Mouse (Mus musculus) NIH3T3 (cell line): ENCODE results near the gene Kcnk16.
A peak's percentile ranks its signal among the peaks of the same experiment; 100 is the strongest.
"Not testable (repeated sequence)": the region's sequence is repeated elsewhere in the genome, so short reads cannot be mapped to it uniquely, and the experiment has no call there.

ENCODE experiments used
- DNase-seq: peaks from one replicate; pipeline ENCODE4 v3.0.0-alpha.2; 2012; ENCODE audit warnings: low read depth

Gene Kcnk16

DNA sequence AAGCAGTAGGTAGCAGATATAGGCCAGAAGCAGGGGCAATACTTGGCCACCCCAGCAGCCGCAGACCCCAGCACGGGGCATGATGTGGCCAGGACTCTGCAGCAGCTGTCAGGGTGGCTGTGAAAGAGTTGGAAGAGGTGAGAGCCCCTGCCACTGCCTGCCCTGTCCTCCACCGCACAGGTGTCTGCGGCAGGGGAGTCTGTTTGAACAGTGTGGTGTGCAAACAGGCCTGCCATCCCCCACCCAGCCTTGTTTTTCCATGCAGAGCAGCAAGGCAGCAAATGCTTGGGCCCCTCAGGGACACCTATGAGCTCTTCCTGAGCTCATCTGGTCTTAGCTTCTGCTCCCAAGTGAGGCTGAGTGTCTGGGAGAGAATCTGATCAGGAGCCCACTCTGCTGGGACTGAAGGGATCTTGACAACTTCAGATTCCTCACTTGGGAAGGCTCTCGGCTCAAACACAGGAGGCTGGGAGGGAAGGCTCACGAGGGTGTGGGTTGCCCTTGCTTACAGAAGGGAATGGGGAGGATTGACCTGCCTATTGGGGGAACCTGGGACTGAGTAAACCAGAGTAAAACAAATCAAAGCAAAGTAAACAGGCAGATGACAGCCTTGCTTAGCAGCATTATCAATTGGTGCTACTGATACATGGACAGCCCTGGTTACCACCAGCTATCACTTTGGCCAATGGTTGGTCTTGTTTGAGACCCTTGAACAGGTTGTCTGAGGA, at the start of gene Kcnk16:
Kcnk16 (minus strand) TSS at position 118 of the 728 bp plus-strand sequence.
- no peak for DNase-seq

DNA sequence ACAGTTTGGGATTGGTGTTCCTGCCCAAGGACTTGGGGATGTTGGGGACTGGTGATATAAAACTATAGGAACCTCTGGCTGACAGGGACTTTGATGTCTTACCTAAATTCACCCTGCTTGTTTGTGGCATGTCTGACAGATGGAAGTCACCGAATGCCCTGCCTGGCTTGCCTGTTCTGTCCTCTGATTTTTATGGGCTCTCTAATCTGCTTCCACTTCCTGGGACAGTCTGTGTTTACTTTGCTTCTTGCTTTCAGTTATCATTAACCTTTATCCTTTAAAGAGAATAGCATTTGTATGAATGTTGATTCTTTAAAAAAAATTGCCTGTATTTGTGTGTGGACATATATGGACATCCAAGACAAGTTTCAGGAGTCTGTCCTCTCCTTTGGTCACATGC, 46.1 kb upstream of the Kcnk16 start:
- DNase-seq = no peak

DNA sequence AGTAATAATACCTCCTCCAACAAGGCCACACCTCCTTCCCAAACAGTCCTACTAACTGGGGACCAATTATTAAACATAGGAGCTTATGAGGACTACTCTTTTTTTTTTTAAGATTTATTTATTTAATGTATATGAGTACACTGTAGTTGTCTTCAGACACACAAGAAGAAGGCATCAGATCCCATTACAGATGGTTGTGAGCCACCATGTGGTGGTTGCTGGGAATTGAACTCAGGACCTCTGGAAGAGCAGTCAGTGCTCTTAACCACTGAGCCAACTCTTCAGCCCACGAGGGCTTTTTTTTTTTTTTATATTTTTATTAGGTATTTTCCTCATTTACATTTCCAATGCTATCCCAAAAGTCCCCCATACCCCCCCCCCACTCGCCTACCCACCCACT, 36.1 kb upstream of the Kcnk16 start:
- DNase-seq = not testable (repeated sequence)

DNA sequence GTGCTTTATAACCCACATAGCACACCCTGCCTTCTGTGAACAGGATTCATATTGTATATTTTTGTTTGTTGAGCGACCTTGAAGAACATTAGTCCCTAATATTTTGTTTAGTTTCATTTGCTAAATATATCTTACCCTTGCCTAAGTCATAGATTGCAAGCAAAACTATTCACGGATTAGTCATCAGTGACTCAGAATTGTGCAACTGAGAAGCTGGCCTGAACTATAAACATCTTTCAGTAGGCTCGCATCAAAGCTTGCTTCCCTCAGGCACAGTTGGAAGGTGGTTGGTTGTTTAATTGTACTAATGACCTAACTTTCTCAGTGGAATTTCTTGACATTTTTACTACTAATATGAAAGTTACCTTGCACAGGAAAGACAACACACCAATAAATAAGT, 29.1 kb upstream of the Kcnk16 start:
- peak; percentile 90 for DNase-seq

DNA sequence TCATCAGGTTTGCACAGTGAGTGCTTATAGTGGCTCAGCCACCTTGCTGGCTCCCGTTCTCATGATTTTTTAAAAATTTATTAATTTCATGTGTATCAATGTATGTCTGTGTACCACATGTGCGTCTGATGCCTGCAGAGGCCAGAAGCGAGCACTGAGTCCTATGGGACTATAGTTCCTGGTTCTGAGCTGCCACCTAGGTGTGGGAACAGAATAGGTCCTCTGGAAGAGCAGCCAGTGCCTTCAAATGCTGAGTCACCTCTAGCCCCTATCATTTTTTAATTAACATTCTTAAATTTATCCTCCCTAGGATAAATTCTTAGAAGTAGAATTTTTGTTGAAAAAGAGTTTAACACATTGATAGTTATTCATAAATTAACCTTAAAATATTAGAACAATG, 28.6 kb upstream of the Kcnk16 start:
- peak; percentile 30 for DNase-seq

DNA sequence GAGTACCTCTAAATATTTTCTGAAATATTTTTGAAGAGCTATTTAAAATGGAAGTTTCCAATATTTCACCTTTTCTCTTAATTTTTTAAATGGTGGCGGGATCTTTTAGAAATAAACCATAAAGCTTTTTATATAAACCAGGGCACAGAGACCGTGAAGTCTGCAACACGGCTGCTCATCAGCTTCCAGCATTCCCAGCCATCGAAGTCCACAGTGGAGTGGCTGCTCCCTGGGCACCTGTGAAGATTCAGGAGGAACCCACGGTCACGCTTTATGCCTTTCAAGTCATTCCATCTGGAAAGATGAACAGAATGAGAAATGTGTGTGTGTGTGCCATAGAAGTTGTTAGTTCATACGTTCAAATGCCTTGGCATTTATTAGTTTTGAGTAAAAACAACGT, 25.9 kb upstream of the Kcnk16 start:
- DNase-seq = no peak

DNA sequence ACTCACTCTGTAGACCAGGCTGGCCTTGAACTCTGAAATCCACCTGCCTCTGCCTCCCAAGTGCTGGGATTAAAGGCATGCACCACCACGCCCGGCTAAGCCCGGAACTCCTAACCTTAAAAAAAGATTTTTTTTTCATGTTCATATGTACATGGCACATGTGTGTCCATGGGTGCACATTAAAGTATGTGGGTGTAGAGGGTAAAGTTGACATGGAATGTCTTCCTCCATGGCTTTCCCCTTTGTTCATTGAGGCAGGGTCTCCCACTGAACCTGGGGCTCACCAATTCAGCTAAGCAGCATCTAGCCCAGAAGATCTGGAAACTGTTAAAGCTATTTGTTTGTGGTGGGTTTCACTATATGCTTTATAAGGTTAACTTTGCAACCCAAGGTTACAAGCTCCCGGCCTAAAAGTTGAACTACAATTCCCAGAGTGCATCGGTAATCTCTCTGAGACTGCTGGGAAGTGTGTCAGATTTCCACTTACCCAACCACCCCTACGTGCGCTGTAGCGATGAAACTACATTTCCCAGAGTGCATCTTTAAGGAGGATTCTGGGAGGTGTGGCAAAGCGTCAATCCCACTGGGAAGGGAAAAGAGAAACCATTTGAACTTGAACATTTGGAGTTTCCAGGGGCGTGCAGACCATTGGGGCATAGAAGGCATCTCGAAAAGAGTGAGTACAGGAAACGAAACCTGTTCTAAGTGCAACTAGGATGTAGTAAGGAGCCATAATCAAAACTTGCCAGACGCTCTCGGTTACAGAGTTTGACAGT, 25.3 kb upstream of the Kcnk16 start, which contains the start of gene Nudt13:
Nudt13 (plus strand) TSS at position 581 of the 776 bp plus-strand sequence.
- peak; percentile 92 for DNase-seq

DNA sequence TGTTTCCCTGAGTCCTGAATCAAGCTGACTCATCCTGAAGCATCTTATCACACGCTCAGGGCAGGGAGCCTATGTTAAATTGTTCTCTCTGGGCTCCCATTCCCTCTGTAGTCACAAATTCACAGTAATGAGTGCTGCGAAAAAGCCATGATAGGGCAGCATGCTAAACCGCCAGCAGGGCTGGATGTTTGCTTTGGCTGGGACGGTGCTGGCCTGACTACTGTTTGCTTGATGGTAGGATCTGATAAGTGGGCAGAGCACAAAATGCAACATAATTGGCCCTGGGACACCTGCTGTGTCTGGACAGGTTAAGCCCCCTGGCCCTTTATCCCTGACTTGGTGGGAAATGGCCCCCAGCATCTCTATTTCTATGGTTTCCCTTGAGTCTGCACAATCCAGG, 22.4 kb upstream of the Kcnk16 start:
- DNase-seq = no peak

DNA sequence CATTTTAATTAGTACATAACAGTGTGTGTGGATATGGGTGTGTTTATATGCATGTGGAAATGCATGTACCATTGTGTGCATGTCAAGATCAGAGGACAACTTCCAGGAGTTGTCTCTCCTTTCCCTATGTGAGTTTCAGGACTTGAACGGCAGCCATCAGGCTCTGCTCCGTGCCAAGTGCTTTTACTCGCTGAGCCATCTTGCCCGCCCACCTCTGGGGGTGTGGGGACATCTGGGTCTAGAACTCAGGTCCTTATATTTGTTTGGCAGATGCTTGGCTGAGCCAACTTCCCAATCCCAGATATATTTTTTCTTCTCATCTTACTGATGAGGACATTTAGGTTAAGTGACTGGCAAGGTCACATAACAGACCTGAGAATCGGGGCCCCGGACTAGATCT, 578 bp downstream of the Kcnk16 start:
- DNase-seq = no peak

DNA sequence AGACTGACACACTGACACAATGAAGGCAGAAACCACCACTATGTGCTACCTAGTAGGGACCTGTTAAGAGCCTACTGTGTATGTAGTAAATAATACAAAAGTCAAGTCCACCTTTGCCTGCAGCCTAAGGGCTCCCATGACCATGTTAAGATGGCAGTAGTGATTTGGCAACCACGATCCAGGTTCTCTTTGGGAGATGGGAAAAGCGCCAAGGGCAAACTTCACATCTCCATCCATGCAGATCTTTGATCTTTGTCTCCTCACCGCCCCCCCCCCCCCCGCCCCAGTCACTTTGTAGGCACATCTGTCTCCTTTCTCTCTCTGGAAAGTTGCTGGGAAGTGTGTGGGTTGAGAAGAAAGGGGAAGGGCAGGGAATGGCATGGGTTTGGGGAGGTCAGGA, 6.7 kb downstream of the Kcnk16 start:
- DNase-seq = no peak

DNA sequence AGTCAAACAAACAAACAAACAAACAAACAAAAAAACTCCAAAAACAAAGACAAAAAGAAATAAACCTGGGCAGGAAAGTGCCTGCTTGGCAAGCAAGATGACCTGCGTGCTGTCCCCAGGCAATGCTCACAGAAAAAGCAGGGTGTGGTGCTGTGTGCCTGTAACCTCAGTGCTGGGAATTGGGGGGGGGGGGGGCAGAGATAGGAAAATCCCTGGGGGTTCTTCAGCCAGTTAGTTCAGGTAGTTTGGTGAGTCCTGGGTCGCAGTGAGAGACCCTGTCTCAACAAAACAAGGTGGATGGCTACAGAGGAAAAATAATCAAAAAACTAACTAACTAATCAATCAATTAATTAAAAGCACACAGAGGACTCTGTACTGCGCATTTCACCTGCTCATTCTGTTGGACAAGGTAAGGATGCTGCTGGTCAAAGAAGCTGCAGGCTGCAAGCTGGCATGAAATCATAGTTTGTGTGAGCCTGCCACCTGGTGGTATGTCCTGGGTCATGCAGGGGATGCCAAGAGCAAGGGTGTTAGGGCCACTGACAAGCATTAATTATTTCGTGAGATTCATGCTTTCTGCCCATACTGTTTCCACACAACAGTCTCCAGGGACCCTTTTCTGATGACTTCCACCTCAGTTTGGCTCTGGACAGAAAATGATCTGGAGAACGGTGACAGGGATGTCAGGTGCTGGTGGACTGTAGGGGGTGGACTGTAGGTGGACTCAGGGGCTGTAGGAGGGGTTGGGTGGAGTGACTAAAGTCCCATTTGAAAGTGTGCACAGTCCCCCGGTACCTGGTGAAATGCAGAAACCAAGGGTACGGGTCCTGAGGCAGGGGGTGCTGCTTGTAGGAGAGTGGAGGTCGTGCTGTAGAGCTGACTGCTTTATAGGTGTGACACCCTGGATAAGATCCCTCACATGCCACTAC, 10.6 kb downstream of the Kcnk16 start:
- peak; percentile 83 for DNase-seq

DNA sequence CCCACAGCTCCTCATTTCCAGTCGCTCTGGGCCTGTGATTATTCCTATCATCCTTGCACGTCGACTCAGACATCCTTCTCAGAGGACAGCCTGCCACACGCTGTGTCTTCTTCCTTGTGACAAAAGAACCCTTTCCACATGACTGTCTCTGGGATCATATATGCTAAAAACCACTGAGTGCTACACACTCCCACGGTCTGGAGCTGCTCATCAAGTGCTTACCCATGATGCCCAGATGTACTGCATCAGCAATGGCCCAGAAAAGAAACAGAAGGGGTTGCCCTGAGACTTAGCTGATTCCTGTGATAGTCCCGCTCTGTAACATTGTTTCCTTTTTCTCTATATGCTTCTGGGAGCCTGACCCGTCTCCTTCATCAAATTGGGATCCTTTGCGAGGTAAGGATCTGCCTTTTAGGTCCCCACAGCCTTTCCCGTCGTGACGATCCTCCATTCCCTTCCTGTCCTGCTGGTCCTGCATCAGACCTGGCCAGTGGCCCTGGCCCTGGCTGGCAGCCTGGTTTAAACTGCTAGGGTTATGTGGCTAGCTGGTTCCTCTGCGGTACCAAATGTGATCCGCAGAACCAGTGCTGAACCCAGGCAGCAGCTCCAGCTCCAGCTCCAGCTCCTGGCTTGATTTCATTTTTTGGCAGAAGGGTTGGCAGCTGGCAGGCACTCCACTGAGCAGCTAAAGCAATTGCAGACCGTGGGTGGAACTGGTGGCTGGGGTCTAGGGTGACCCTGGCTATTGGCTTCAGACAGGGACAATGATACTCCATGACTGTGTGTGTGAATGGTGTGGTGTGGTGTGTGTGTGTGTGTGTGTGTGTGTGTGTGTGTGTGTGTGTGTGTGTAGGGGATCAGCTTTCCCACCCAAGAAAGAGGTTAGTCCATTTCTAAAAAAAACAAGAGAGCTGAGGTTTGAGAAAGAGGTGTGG, 18.5 kb downstream of the Kcnk16 start:
- peak; percentile 62 for DNase-seq

DNA sequence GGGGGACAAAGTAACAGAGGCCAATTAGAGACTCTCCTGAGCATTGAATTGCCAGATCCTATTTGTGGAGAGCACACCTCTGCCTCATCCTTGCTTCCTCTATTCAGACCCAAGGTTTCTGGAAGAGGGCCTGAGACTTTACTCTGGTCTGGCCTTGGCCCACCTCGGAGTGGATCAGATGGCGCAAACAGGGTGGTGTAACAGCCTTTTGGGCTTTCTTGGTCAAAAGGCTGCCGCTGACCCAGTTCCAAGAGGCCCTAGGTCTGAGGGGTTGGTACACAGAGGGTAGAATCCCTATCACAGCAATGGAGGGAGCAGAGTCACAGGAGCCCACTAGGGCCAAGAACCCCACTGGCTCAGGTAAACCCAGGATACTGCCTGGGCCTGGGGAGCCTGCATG, 21.0 kb downstream of the Kcnk16 start:
- DNase-seq = no peak

DNA sequence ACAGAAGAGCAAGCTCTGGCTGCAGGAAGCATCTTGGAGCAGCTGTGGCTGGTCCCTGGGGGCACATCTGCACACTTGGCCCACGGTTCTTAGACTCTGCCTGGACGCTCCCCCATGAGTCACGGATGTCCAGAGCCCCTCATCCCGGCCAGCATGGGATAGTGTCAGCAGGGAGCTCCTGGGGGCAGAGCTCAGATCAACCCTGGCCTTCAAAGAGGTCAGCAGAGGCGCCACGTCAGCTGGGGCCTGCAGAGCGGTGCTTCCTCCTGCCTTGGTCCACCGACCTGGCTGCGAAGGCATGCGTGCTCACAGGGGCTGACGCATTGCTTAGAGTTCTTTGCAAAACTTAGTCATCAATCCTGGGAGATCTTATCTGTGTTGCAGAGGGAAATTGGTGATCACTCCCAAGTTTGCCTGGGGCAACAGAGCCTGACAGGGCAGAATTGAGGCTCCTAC, 22.2 kb downstream of the Kcnk16 start:
- peak; percentile 89 for DNase-seq

DNA sequence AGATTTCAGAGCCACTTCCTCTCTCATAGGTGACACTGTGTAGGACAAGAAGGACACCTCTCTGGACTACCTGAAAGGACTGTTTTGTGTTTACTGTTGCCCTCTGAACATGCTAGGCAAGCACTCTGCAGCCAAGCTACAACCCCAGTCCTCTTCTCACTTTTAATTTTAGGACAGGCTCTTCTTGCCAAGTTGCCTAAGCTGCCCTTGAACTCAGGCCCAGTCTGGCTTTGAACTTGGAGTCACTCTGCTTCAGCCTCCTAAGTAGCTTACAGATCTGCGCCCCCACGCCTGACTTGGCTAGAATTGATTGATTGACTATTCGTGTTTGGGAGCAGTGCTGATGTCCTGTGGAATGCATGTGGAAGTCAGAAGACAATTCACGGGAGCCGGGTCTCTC, 23.1 kb downstream of the Kcnk16 start:
- DNase-seq = no peak

DNA sequence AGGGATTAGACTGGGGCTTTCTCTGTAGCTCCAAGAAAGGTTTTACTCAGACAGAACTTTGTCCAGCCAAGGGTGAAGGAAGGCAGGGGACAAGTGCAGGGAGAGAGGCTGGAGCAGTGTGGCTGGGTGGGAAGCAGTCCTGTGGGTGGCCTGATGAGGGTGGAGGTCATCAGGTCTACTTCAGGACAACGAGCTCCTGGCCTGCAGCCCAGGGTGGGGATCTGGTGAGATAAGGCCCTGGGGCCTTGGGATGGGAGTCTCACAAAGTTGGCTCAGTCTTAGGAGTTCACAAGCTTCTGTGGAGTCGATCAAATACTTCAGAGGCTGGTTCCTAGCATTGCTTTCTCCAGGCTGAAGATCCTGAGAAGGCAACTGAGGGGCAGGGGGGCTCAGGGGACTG, 23.7 kb downstream of the Kcnk16 start:
- DNase-seq = no peak

DNA sequence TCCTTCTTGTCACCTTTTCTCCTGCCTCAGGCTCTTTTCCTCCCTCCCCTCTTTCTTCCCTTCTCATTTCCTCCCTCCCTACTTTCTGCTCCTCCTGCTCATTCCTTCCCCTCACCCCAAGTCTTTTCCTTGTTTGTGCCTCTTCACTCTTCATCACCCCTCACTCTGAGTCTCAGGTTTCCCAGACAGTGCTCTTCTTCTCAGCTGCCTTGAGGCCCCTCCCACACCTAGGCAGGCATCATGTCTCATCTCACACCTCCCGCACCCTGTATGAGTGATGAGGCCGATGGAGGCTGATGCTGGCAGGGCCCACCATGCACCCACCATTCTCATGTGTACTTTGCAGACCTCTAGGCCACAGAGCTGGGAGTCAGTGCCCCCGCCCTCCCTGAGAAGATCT, 25.8 kb downstream of the Kcnk16 start:
- no peak for DNase-seq

DNA sequence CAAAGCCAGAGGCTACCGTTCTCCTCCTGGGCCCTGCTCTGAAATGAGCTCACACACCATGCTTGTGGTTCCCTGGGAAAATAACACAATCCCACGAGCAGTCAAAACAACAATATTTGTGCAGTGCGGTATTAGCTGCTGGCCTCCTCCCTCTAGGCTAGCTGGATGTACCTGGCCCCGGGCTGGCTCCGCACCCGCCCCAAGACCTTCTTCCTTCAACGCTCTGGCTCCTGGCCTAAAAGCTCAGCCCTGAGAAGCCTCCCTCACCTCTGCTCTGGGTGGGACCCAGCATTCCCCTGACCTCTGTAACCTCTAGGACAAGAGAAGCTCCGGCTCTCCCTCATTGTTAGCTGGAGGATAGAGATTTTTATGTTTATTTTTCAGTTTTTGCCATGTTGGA, 26.5 kb downstream of the Kcnk16 start:
- no peak for DNase-seq

DNA sequence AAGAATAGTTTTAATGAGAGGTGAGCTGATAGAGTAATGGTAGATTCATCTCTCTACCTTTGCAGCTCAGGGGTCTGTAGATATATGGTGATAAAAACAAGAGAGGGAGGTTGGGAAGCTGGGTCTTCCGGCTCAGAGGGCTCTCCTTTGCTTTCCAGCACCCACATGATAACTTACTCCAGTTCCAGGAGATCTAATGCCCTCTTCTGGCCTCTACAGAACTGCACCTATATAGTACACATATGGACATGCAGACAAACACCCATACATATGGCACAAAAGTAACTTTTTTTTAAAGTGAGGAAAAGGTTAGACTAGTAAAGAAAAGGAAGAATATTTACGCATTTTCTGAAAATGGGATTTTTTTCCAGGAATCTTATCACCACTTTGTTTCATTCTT, 34.6 kb downstream of the Kcnk16 start:
- DNase-seq = no peak

DNA sequence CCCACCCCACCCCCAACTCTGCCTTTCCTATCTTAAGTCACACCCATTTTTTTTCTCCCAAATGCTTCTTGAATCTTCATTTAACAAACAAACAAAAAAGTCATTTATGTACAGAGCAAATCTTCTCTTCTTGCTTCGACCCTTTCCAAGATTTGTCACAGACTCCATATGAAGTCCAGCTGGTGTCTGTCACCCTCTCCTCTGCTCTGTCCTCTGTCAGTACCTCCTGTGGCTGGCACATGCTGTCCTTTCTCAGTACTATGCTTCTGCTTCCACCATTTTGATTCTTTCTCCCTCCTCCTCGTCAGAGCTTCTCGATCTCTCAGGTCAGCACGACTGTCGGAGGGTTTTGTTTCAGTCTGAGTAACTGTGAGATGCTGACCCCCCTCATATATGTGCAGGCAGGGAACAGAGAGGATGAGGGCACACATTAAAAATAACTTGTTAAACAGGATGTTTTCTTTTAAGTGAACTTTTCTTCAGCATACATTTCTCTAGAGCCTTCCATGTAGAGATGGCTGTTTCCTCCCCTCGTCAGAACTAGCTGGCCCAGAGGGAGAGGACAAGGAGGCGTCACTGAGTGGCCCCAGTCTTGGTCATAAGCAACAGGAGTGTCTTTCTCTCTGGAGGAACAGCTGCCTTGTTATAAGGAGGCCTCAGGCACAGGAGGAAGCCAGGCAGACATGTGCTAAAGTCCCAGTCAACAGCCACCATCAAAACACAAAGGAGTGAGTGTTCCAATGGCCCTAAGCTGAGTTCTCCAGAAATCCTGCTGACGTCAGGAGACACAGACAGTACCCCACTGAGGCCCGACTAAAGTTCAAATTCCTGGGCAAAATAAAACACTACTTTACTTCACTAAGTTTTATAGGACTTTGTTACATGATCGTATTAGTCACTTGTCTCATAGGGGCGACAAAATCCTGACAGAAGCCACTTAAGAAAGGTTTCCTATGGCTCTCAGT, 35.7 kb downstream of the Kcnk16 start:
- no peak for DNase-seq
